Mouse (Mus musculus) gastrocnemius, adult 18-20 months (tissue): ENCODE measurements around the gene Gm9999. TPM values are rescaled to one million over a fixed set of nuclear protein-coding genes. Genes with fewer than 3 reads are reported as not detected.
A peak's percentile ranks its signal among the peaks of the same experiment; 100 is the strongest.
"Not testable (repeated sequence)": the region's sequence is repeated elsewhere in the genome, so short reads cannot be mapped to it uniquely, and the experiment has no call there.

Source experiments
- DNase-seq: peaks from one replicate; pipeline ENCODE4 v3.0.0; 2021; ENCODE audit warnings: low spot score
- long read RNA-seq, 2 experiments: library from polyadenylated mRNA; stranded (forward); transcript quantifications; one replicate each; pipeline ENCODE4 v2.0.0; 2021
- total RNA-seq, 2 experiments: library from RNA; stranded (reverse); gene quantifications; 2 replicates each; pipeline ENCODE4 v1.2.3; 2021

The Gm9999 gene
- not detected for total RNA-seq
- long read RNA-seq, experiment 1 = 0 reads
- long read RNA-seq, experiment 2 = 0 reads

DNA sequence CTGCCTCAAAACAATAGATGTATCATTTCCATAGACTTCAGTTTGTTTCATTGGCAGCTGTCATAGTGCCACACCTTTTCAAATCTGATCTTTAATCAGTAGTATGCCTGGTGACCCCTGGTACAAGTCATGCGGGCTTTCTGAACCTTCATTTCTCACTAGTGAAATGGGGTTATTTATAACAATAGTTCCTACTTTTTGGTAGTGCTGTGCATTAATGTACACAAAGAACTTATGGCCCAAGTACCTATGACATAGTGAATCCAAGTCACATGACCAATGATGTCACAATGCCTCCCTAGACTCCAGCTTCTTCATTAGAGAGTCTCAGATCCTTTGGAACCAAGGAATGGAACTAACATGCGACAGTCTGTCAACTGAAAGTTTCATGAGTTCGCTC lies at the start of gene Gm9999:
TSS of gene Gm9999 (plus strand) at position 301 of the 400 bp plus-strand sequence.
- no peak for DNase-seq

DNA sequence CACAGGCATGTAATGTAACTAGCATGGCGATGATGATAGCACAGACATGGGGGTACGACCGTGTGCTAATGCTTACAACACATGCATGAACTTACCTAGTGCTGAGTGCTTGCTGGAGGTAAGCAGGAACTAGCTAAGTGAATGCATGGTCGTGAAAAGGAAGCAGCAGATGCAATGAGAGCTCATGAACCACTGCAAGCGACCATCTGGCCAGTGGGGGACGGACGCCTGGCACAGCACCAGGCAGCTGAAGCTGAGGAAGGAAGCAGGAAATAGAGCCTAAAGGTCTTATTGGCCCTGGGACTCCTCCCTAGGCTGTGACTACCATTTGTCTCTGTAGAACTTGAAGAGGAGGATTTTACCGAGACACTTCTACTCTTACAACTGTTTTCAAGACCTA lies 48.6 kb upstream of the Gm9999 start:
- DNase-seq = no peak

DNA sequence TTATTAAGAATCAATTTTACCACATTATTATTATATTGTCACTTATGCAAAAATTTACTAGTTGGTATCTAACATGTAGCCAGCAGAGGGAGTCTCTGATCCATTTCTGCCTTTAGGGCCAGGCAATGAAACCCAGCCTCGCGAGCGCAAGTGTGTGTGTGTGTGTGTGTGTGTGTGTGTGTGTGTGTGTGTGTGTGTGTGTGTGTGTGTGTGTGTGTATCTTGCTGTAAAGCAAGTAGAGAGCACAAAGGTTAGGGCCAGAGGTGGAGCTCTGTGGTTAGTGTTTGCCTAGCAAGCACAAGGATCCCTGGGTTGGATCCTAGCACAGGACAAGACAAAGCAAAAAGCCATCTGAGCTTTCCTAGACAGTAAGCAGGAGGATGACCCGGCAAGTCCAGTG lies 47.5 kb upstream of the Gm9999 start:
- no peak for DNase-seq

DNA sequence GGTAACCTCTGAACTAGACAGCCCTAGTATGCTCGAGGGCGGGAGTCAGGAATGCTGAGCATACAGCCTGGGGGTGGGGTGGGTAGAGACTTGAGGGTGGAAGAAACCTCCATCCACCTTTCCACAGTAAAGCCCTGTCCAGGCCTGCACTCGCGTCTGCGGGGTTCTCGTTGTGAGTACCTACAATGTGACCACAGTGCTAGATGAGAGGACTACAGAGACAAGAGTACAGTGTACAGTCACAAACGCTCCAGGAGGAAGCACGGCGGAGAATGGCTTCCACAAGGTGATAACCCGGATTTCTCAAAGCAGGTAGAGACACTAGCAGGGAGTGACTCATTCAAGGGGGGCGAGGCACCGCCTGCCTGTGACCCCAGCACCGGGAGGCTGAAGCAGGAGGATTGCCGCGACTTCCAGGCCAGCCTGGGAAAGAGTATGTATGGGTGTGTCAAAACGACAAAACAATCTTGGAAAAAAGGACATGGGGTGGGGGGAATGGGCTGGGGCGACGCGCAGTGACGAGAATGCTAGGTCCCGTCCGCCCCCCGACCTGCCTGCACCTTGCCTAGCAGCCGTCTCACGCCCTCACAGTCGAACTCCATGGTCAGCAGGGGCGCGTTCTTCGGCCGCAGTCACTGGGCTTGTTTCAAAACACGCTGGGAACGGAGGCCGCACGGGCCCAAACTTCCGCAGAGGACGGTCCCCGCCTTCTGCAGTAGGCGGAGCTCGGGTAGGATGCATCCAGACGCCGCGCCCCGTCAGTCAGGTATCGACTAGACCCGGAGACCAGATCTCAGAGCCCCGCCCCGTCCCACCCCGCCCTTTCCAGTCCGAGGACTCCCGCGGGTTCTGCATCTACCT lies 25.3 kb upstream of the Gm9999 start, which contains the start of gene Uevld:
TSS of gene Uevld (minus strand) at position 697 of the 861 bp plus-strand sequence.
- peak; percentile 96 for DNase-seq

DNA sequence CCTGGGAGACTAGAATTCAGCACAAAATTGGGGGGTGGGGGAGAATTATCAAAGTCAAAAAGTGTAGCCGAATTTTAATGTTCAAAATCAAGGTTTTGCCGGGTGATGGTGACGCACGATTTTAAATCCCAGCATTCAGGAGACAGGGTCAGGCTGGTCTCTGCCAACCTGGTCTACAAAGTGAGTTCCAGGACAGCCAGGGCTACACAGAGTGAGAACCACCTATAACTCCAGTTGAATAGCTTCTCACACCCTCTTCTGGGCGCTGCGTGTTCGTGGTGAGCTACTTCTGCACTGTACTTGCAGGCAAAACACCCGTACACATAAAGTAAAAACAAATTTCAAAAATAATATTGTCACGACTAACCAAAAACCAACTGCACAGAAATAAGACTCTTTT lies 24.5 kb upstream of the Gm9999 start:
- no peak for DNase-seq

DNA sequence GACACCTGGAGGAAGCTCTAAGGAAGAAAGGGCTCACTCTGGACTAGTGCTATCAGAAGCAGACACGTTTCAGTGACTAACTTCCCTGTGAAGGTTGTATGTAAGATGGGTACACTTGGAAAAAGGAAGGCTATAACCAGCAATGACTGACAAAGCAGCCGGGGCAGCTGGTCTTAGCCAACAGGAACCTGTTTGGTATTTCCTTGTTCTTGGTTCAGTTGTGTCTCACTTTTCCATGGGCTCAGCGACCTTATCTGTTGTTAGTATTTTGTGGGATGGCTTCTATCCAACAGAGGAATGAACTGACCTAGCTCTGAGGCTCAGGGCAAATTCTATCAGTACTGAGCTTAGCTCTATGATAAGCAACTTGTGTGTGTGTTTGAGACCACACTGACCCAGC lies 22.4 kb upstream of the Gm9999 start:
- no peak for DNase-seq

DNA sequence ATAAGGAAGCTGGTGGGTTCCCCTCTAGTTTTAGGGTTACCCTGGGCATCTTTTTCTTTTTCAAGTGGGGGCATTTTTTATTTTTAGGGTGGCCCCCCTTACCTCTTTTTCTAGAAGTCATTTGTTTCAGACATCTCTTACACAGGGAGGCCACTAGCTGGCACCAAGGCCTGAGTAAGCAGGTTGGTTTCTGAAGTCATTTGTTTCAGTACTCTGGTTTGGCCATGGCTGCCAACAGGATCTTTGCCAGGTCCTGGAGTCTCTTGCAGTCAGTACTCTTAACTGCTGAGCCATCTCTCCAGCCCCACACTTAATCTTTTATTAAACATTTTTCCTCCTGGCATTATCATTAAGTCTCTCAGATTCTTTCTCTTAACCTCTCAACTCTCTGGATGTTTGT lies 21.2 kb upstream of the Gm9999 start:
- DNase-seq = no peak

DNA sequence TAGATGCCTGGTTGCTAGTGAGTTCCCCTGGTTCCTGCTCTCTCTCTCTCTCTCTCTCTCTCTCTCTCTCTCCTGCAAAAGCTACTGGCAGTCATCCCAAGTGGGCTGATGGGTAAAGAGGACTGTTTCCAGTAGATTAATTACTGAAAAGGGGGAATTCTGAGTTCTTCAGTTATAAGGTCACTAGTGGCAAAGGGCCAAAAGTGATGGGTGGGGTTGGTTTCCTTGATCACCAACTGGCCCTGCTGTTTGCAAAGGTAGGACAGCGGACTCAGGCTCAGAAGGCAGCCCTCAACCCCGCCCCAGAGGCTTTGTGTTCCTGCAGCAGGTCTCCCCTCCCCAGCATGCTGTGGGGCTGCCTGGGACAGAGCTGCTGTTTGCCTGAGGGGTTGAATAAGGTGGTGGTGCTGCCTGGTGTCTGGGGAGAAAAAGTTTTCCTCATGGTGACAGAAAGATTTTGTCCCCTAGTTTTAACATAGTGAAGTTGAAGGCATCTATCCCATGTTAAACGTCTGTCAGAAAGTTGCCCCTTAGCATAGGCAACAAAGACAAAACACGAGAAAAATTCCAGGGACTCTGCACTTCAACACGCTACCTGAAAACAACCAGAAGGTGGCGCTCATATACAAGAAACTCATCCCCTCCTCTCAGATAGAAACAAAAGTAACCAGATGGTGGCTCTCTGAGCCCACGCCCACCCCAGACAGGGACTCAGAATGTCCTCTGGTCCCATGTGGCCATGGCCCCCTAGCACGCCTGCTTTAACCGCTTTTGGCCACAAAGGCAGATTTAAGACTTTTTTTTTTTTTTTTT lies 20.4 kb upstream of the Gm9999 start:
- DNase-seq = peak; percentile 76

DNA sequence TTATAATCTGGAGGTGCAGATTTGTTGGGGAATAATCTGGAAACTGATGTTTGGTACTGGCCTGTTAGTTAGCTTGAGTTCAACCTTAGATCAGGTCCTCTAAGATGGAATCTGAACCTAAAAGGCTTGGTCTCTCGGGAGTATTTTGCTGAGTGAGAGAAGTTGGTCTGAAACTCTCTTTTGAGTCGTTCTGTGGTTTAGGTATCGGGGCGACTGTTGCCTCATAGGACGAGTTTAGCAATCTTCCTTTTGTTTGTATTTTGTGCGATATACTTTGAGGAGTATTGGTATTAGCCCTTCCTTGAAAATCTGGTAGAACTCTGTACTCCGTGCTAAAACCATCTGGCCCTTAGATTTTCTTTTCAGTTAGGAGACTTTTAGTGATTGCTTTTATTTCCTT lies 19.3 kb upstream of the Gm9999 start:
- DNase-seq = no peak

DNA sequence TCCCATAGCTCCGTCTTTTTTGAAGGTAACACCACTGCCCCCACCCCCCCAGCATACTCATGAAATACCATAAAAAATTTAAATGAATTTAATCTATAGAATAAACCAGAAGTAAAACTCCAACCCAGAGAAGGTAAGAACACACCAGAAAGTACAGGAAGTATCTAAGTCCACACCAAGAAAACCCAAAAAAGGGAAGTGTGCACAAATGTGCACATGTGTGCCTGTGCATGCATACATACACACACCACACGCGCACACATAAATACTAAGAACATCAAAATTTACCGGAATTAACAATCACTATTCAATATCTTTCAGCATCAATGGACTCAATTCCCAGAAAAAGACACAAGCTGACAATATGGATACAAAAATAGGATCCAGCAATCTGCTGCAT lies 13.5 kb upstream of the Gm9999 start:
- no peak for DNase-seq

DNA sequence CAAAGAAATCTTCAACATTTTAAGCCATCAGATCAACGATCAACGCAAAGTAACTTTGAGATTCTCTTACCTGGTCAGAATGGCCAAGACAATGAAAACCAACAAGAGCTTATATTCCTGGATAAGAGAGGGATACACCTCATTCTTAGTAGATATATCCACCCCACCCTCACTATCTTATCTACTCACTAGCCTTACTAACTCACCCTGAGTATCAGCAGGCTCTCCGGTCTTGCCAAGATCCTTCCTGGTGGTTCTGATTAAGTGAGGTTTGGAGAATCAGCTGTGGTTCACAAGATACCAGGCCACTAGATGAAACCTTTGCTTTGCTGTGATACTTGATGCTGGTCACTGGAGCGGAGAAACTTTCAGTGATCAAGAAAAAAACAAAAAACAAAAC lies 8.7 kb upstream of the Gm9999 start:
- DNase-seq = no peak

DNA sequence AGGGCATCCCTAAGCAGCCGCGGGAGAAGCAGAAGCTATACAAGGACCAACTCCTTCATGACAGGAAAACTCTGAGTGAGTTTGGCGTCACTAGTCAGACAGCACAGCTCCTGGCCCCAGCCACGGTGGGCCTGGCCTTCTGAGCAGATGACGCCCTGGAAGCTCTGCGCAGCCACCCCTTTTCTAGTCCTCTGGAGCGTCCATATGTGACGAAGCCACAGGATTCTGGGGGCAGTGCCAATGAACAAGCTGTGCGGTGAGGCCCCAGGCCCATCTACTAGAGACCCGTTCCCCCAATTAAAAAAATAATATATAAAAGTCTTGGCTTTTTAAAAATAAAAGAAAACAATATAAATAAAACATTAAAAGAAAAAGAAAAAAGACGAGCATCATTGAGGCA lies 7.9 kb upstream of the Gm9999 start:
- no peak for DNase-seq

DNA sequence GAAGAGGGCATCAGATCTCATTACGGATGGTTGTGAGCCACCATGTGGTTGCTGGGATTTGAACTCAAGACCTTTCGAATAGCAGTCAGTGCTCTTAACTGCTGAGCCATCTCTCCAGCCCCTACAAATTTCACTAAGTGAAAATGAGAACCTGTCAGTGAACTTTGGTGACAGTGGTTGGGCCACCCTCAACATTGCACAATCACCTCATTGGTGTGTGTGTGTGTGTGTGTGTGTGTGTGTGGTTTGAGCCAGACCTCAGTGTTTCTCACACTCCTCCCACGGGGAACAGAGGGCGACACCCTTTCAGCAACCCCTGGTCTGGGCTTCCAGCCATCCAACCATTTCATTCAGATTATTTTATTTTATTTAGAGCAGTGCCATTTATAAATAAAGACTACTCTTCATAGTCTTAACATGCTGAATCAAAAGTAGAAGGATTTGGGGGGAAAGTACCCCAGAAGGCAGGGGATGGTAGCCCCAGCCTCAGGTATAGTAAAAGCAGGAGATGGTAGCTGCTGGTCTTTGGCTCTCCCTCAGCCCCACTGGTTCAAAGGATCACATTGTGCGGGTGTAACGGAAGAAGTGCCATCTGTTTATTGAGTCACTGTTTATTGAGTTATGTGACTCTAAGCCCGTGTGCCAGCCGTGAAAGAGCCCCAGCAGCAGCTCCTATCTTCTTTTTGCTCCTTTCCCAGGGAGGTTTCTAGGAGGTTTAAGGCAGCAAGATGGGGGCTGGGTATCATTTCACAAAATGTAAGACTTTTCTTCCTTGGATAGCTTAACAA lies 2.5 kb downstream of the Gm9999 start:
- no peak for DNase-seq

DNA sequence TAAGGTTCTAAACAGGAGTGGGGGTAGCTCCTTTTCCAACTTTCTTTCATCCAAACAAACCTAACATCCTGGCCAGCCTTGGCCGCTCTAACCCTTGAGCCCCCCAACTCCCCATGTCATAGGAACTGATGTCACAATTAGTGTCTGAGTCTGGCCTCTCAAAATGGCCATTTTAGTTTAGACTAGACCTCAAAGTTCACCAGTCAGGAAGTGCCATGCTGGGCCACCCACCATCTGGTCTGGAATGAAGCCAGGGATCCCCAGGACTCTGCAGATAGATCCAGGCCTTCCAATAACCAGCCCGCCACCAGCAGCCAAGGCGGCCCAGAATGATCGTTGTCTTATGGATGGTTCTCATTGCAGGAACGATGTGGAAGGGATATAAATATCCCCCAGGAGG lies 3.3 kb downstream of the Gm9999 start:
- DNase-seq = no peak

DNA sequence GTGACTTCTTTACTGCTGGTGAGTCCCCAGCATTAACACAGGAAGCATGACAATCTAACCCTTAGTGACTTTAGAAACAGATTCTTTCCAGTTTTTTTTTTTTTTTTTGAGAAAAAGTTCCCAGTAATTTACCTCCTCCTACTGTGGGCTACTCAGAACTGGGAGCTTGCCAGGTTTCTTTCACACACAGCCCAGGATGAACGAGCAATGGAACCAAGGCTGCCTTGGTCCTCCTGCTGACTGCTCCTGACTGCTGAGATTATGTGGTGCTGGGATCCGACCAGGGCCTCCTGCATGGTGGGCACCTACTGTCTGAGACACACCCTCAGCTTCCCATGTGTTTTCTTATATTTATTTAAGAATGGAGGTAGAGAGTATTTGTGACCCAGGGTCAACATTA lies 3.7 kb downstream of the Gm9999 start:
- no peak for DNase-seq

DNA sequence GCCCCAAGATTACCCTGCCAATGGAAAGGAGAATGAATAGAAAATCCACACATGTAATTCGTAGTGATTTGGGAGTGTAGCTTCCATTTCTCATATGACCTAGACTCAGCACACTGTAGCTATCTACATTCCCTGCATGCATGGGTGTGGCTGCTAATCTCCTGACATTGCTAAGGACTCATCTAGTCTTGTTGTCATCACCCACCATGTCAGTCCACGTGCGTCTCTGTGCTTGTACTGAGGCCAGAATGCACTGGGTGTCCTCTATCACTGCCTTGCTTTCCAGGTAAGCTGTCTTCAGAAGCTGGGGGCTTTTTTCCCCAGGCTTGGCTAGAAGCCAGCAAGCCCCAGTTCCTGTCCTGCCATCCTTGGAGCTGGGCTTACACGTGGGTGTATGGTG lies 6.0 kb downstream of the Gm9999 start:
- DNase-seq = not testable (repeated sequence)

DNA sequence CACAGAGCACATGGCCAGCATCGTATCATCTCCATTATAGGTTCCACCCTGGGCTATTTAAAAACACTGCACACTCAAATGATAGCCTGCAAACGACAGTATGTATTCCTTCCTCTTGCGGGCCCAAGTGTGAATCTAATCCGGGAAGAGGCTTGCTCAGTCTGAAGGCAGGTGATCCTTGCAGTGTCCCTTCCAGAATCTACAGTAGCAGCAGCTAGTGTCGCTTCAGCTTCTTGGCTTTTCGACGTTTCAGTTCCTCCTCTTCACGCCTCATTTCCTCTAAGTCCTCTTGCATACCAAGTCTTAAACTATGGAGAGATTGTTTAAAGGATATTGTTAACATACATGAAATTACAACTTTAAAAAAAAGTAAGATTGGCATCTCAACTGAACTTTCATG lies 9.7 kb downstream of the Gm9999 start:
- DNase-seq = no peak

DNA sequence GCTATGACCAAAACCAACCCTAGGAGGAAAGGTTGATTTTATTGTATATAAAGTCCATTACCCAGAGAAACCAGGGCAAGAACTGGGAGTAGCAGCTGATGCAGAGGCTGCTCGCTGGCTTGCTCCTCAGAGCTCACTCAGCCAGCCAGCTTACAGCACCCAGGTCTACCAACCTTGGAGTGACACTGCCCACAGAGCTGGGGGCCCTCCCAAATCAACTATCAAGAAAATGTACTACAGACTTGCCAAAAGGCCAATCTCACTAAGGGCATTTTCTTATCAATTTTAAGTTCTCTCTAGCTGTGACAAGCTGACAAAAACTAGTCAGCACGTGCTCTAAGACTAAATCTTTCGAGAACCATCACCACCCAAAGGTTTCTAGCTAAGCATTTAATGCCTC lies 12.2 kb downstream of the Gm9999 start:
- DNase-seq = no peak

DNA sequence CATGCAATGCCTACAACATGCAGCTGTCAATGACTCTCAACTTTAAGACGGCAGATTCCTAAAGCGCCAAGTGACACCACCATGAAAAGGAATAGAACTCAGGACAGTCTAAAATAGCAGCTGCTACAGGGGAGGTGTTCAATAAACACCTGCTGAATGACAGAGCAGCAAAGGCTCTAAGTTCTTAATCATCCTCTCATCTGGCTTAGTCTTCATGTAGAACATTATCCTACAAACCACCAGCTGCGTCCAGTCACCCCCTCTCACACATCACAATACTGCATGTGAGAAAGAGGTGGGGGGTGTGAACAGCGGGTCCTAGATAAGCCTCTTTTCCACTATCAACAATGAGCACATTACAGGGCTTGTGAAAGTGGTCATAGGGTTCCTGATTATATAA lies 13.6 kb downstream of the Gm9999 start:
- no peak for DNase-seq

DNA sequence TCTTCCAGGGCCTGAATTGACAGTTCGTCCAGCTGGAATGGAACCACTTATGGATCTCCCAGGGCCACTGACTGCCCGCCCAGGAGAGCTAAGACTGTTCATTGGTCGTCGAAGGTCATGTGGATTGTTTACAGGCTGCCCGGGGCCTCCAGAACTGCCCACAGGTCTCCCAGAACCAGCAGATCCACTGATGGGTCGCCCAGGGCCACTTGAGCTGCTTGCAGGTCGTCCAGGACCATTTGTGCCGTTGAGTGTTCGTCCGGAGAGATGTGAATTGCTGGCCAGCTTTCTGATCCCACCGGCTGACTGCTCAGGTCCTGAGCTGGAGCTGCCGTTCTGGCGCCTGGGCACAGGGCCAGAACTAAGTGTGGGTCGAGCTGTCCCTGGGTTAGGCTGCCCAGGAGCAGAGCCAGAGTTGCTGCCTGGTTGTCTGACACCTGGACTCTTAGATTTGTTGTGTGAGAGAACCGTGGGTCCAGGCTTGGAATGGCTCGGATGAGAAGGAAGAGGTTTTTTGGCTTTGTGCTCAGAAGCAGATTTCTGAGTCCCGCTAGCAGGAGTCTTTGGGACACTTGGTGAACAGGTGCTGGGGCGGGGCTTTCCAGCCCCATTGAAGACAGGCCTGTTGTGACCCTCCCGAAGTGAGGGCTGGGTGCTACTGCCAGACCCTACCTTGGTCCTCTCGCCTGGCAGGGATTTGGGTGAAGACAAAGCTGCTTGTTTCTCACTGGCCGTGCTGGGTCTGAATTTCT lies 14.4 kb downstream of the Gm9999 start:
- peak; percentile 33 for DNase-seq

DNA sequence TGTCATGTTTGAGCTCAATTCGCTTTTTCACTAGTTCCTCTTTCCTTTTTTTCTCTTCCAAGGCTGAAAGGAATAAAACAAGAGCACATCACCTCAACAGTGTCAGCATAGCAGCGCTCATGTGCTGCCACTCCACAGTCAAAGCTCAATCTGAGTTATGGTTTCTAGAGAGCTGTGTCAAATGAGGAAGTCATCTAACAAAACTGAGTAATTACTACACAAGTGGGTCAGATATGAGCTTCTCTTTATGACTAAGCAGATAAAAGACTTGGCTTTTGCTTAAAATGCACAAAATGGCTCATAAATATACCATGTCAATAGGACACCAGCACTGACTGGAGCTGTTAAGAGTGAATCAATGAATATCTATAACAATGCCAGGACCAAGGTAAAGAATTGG lies 15.6 kb downstream of the Gm9999 start:
- no peak for DNase-seq
